Mouse (Mus musculus) urinary bladder, postnatal 4 days (tissue): ENCODE results near the gene Samd4b.

Experiments used
- DNase-seq, 2 experiments: peaks; one replicate each; pipeline ENCODE4 v3.0.0; 2021 to 2022; ENCODE audit warnings: low spot score in 2 of 2

Samd4b gene

GRCm38 (mm10) chr7:28357984-28358383, 240.0 kb downstream of the Samd4b start:
- peak in 1 of 2 experiments; percentile 21 for DNase-seq

DNA sequence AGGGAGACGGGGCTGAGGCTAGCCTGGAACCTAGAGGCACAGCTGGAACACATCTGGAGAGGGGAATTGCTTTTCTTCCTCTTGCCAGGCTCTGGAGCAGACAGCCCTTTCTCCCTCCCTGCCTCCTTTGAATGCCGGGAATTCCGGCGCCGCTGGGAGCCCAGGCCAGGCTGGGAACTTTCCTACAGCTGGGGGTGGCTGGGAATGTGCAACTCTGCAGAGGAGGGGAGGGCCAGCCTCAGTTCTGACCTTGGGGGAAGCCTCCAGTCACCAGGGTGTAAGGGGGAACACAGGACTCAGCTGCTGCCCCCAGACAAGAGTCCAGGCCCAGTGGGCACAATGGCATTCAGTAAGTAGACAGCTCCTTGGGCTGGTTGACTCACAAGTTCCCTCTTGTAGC, 241.0 kb downstream of the Samd4b start:
- DNase-seq, result peak; percentile 76 to 83

GRCm38 (mm10) chr7:28355221-28355620, 242.7 kb downstream of the Samd4b start:
- DNase-seq, result no peak

DNA sequence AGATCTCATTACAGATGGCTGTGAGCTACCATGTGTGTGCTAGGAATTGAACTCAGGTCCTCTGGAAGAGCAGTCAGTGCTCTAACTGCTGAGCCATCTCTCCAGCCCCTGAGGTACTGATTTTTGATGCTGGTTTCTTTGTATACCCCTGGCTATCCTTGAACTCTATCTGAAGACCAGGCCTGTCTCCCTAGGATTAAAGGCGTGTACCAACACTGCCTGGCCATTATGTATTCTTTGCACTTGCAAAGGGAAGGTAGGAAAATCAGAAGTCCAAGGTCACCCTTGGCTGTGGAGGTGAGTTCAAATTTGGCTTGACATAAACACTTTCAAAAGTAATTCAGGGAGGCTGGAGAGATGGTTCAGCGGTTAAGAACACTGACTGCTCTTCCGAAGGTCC, 243.3 kb downstream of the Samd4b start:
- DNase-seq, result no peak

GRCm38 (mm10) chr7:28354113-28354581, 243.8 kb downstream of the Samd4b start:
- no peak for DNase-seq

DNA sequence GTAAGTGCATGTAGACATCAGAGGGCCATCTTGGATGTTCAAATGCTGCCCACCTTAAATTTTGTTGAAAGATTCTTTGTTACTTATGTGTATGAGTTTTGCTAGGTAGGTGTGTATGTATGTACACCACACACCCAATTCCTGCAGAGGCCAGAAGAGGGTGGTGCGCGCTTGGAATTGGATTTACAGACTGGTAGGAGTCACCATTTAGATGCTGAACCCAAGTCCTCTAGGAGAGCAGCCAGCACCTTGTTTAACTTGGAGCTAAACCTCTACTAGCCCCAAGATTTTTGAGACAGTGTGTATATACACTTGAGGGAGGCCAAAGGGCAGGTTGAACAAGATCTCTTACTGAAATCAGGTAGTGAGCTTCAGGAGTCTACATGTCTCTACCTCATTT, 244.7 kb downstream of the Samd4b start:
- no peak for DNase-seq

DNA sequence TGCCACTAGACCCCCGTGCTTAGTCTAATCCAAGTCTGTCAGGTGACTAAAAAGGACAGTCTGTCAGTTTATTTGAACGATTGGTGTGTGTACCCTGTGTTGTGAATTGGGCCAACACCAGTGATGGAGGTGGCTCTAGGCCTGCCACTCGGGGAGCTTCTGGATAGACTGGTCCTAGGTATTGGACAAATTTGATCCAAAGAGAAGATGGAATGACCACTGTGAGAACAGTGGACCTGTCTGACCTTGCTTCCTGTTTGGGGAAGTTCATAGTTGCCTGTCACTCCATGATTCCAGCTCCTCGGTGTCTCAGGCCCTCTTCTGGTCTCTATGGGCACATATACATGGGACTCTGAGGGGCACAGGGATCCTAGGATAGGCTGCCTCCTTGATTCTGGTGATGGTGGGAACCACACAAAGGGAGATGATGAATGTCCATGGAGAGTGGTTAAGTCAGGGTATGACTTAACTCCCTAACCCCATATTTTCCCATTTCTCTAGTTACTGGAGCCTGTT, 246.2 kb downstream of the Samd4b start:
- no peak for DNase-seq

DNA sequence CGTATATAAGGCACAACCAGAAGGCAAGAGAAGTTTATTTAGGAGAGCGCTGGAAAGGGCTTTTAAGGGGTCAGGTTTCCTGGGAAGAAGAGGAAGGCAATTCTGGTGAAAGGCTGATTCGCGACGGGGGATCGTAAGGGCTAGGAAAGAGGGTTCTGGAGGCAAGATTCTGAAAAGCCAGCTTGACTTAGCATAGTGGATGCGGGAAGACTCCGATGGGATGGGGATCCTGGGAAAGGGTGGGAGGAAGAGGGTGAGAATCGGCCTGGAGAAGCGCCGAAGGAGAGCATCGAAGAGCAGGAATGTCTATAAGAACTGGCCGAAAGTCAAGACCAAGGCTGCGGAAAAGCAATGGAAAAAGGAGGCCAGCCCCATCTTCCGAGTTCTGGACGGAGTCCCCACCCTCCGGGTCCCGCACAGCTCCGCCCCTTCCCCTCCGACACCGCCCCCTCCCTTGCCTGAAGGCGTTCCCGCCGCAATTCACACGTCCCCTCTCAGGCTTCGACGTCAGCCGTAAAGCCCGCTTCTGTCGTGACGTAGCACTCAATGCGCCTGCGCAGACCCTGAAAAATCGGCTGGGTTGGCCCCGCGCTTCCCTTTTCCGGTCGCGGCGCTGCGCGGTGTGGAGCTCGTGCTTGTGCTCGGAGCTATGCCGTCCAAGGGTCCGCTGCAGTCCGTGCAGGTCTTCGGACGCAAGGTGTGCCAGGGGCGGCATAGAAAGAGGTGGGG, 247.6 kb downstream of the Samd4b start, which contains the start of gene Rps16:
Rps16 (plus strand) TSS at position 498 of the 729 bp plus-strand sequence.
- DNase-seq, result peak; percentile 98 to 99
